Mouse (Mus musculus) midbrain, embryonic 11.5 days (tissue): ENCODE results near the gene Dclk1. TPM values are rescaled to one million over a fixed set of nuclear protein-coding genes. Genes with fewer than 3 reads are reported as not detected.

Source experiments
- ATAC-seq: fragments of 200-750 bp; cut with Nextera tagmentation; 2 replicates; pipeline ENCODE4 v1.8.0; 2017; ENCODE audit warnings: moderate TSS enrichment, moderate library complexity; ENCODE audit not compliant: low FRiP score
- DNase-seq: peaks from one replicate; pipeline ENCODE4 v3.0.0; 2015; ENCODE audit warnings: low spot score; ENCODE audit errors: missing footprints
- H3K27ac ChIP-seq: fragments of 300-500 bp; sonication (generic); 2 replicates; pipeline ENCODE4 v1.5.1; 2014; ENCODE audit warnings: low read depth, low read length
- H3K27me3 ChIP-seq: fragments of 300-500 bp; sonication (generic); 2 replicates; pipeline ENCODE4 v1.6.1; 2014; ENCODE audit warnings: mild to moderate bottlenecking, low read length, moderate library complexity, mixed read lengths; ENCODE audit not compliant: control insufficient read depth, insufficient read depth
- H3K36me3 ChIP-seq: fragments of 300-500 bp; sonication (generic); 2 replicates; pipeline ENCODE4 v1.6.1; 2014; ENCODE audit warnings: mild to moderate bottlenecking, low read length, moderate library complexity, mixed read lengths; ENCODE audit not compliant: control insufficient read depth, insufficient read depth
- H3K4me1 ChIP-seq: fragments of 300-500 bp; sonication (generic); 2 replicates; pipeline ENCODE4 v1.6.1; 2014; ENCODE audit warnings: low read length; ENCODE audit not compliant: control insufficient read depth, insufficient read depth
- H3K4me2 ChIP-seq: fragments of 300-500 bp; sonication (generic); 2 replicates; pipeline ENCODE4 v1.6.1; 2014; ENCODE audit warnings: mild to moderate bottlenecking, moderate library complexity
- H3K4me3 ChIP-seq: fragments of 300-500 bp; sonication (generic); 2 replicates; pipeline ENCODE4 v1.5.1; 2014; ENCODE audit warnings: low read depth, low read length
- H3K9ac ChIP-seq: fragments of 300-500 bp; sonication (generic); 2 replicates; pipeline ENCODE4 v1.6.1; 2014; ENCODE audit warnings: low read length
- H3K9me3 ChIP-seq: fragments of 300-500 bp; sonication (generic); 2 replicates; pipeline ENCODE4 v1.6.1; 2016; ENCODE audit warnings: low read length; ENCODE audit not compliant: control insufficient read depth
- WGBS: fragments of 180-500 bp; shearing (Covaris S2); extraction: QIAGEN DNeasy Blood & Tissue Kit; methylation state at CpG from one replicate; pipeline ENCODE4 v1.1.7; 2014; 5-methylcytosine and 5-hydroxymethylcytosine counted together
- polyA plus RNA-seq: library from polyadenylated mRNA; unstranded; fragments of >200 nt; fragmentation: Nextera tagmentation; extraction: Ambion mirVana; gene quantifications from 2 replicates; pipeline ENCODE4 v1.2.1, GENCODE M21; 2014

Dclk1 gene
- polyA plus RNA-seq, 1 experiment from 2014 or later: 63.2 TPM

- Histone ChIP-seq H3K4me1 (peaks cover 42% of the 10 kb centered on the region), H3K27ac (no peak overlapping the region), H3K4me3 (no peak overlapping the region), H3K36me3 (no peaks in the 10 kb centered on the region), H3K27me3 (no peaks in the 10 kb centered on the region), H3K4me2 (no peak overlapping the region), H3K9me3 (no peaks in the 10 kb centered on the region), H3K9ac (0 out of 2 replicates have a peak overlapping the region, but pooled peaks have one; percentile 9)
- WGBS: 20% methylated on average over 12 of the region's 12 CpGs
- ATAC-seq: peak; percentile 73
- DNase-seq: peak; percentile 97
These were observed 278.3 kb downstream of the Dclk1 start for GRCm38 (mm10) chr3:55520240-55521180.

- Histone ChIP-seq H3K27me3 (no peaks in the 10 kb centered on the region), H3K9me3 (no peaks in the 10 kb centered on the region), H3K27ac (no peak overlapping the region), H3K9ac (no peak overlapping the region), H3K36me3 (no peaks in the 10 kb centered on the region), H3K4me1 (peaks cover 44% of the 10 kb centered on the region), H3K4me3 (no peak overlapping the region), H3K4me2 (no peak overlapping the region)
- ATAC-seq: no peak
- WGBS: 74% methylated on average over 8 of the region's 8 CpGs
- DNase-seq: no peak
These were observed 279.6 kb downstream of the Dclk1 start for GRCm38 (mm10) chr3:55521776-55522175.

GRCm38 (mm10) chr3:55523224-55523623 is 281.1 kb downstream of the Dclk1 start:
- H3K27me3 ChIP-seq: no peaks in the 10 kb centered on the region
- 17% methylated on average over 7 of the region's 7 CpGs for WGBS
- ATAC-seq: peak; percentile 68
- no peak overlapping the region for H3K4me2 ChIP-seq
- H3K4me3 ChIP-seq: no peak overlapping the region
- H3K9me3 ChIP-seq: no peaks in the 10 kb centered on the region
- DNase-seq: peak; percentile 90
- no peaks in the 10 kb centered on the region for H3K36me3 ChIP-seq
- peaks cover 58% of the 10 kb centered on the region for H3K4me1 ChIP-seq
- peak overlapping the region; percentile 68 for H3K27ac ChIP-seq
- H3K9ac ChIP-seq: no peak overlapping the region

GRCm38 (mm10) chr3:55523735-55524477 is 281.7 kb downstream of the Dclk1 start:
- ATAC-seq: no peak
- no peaks in the 10 kb centered on the region for H3K9me3 ChIP-seq
- no peaks in the 10 kb centered on the region for H3K27me3 ChIP-seq
- H3K27ac ChIP-seq: peak overlapping the region; percentile 32
- no peak for DNase-seq
- H3K4me3 ChIP-seq: no peak overlapping the region
- H3K9ac ChIP-seq: no peak overlapping the region
- no peak overlapping the region for H3K4me2 ChIP-seq
- no peaks in the 10 kb centered on the region for H3K36me3 ChIP-seq
- H3K4me1 ChIP-seq: peaks cover 58% of the 10 kb centered on the region
- 38% methylated on average over 16 of the region's 16 CpGs for WGBS

GRCm38 (mm10) chr3:55524491-55525195 is 282.5 kb downstream of the Dclk1 start:
- Histone ChIP-seq H3K27me3 (no peaks in the 10 kb centered on the region), H3K9ac (no peak overlapping the region), H3K36me3 (no peaks in the 10 kb centered on the region), H3K4me1 (peaks cover 57% of the 10 kb centered on the region), H3K27ac (peak overlapping the region; percentile 32; the same call in 1 of the 2 replicates), H3K4me3 (no peak overlapping the region), H3K9me3 (no peaks in the 10 kb centered on the region), H3K4me2 (no peak overlapping the region)
- no peak for ATAC-seq
- WGBS: 68% methylated on average over 9 of the region's 9 CpGs
- DNase-seq: no peak

GRCm38 (mm10) chr3:55526470-55526869 is 284.3 kb downstream of the Dclk1 start:
- no peak overlapping the region for H3K4me3 ChIP-seq
- H3K9ac ChIP-seq: no peak overlapping the region
- H3K27ac ChIP-seq: peak overlapping the region; percentile 10; the same call in 1 of the 2 replicates
- no peaks in the 10 kb centered on the region for H3K36me3 ChIP-seq
- WGBS: 89% methylated on average over 3 of the region's 3 CpGs
- no peaks in the 10 kb centered on the region for H3K27me3 ChIP-seq
- no peak overlapping the region for H3K4me2 ChIP-seq
- DNase-seq (no peak), ATAC-seq (no peak)
- H3K9me3 ChIP-seq: no peaks in the 10 kb centered on the region
- H3K4me1 ChIP-seq: peaks cover 46% of the 10 kb centered on the region

- WGBS: 19% methylated on average over 1 of the region's 1 CpGs
- H3K27me3 ChIP-seq: no peaks in the 10 kb centered on the region
- no peaks in the 10 kb centered on the region for H3K9me3 ChIP-seq
- no peaks in the 10 kb centered on the region for H3K36me3 ChIP-seq
- H3K4me3 ChIP-seq: no peak overlapping the region
- no peak overlapping the region for H3K4me2 ChIP-seq
- peaks cover 35% of the 10 kb centered on the region for H3K4me1 ChIP-seq
- peak; percentile 20; the same call in 1 of the 2 replicates for ATAC-seq
- no peak overlapping the region; the same call in 1 of the 2 replicates for H3K27ac ChIP-seq
- no peak overlapping the region for H3K9ac ChIP-seq
- no peak for DNase-seq
These were observed 285.4 kb downstream of the Dclk1 start for GRCm38 (mm10) chr3:55527566-55527965.

GRCm38 (mm10) chr3:55528012-55528411 is 285.8 kb downstream of the Dclk1 start:
- no peak overlapping the region for H3K9ac ChIP-seq
- H3K4me3 ChIP-seq: no peak overlapping the region
- WGBS: 78% methylated on average over 5 of the region's 5 CpGs
- H3K27me3 ChIP-seq: no peaks in the 10 kb centered on the region
- no peaks in the 10 kb centered on the region for H3K36me3 ChIP-seq
- ATAC-seq (no peak), DNase-seq (no peak)
- no peak overlapping the region for H3K4me2 ChIP-seq
- H3K9me3 ChIP-seq: no peaks in the 10 kb centered on the region
- H3K4me1 ChIP-seq: peaks cover 32% of the 10 kb centered on the region
- H3K27ac ChIP-seq: no peak overlapping the region; the same call in 1 of the 2 replicates
